Mouse (Mus musculus) left cerebral cortex, postnatal 4 days (tissue): ENCODE data around the gene Jag2. TPM values are rescaled to one million over a fixed set of nuclear protein-coding genes. Genes with fewer than 3 reads are reported as not detected.

Source experiments
- DNase-seq: peaks from one replicate; pipeline ENCODE4 v3.0.0-alpha.2; 2022
- intact Hi-C: fragments of 180-260 bp; cut with DNase I; formaldehyde crosslinking; loops from one replicate; pipeline ENCODE4 v1.15.1; 2025
- total RNA-seq, 2 experiments: library from RNA; stranded (reverse); gene quantifications; 2 replicates each; pipeline ENCODE4 v1.2.3; 2021

Gene Jag2
- 10 to 100 TPM; 76.5 to 97.2 TPM for total RNA-seq

DNA sequence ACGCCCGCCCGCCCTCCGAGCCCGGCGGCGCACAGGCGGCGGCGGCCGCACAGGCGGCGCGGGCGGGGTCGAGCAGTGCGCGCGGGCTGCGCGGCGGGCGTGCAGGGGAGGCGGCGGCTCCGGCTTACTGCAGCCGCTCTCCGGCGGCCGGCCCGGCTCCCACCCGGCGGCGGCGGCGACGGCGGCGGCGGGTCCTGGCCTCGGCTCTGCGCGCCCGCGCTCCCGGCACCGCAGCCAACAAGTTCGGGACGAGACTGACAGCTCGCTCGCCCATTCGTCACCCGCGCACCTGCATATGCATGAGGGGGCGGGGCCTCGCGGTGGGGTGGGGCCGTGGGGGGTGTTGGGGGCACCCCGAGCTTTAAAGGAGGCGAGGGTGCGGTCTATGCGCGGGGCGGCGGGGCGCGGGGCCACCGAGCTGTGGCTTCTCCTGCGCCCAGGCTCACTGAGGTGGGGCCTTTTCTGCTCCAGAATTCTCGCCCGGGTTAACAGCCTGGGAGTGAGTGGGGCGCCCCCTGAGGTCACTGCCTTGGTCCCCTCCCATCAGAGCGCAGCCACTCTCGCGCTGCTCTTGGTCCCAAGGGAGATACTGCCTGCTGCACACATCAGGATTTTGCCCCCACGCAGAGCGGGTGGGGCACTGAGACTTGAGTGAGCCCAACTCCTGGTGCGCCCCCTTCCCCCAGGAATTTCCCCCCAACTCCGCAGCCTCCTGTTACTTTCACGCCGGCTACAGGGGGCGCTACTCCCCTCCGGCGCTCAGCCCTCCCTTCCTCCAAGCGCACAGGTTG, at the start of gene Jag2:
Gene Jag2 (minus strand): TSS at position 215 of the 791 bp plus-strand sequence.
- intact Hi-C loops: no loop called here
- peak; percentile 65 for DNase-seq

DNA sequence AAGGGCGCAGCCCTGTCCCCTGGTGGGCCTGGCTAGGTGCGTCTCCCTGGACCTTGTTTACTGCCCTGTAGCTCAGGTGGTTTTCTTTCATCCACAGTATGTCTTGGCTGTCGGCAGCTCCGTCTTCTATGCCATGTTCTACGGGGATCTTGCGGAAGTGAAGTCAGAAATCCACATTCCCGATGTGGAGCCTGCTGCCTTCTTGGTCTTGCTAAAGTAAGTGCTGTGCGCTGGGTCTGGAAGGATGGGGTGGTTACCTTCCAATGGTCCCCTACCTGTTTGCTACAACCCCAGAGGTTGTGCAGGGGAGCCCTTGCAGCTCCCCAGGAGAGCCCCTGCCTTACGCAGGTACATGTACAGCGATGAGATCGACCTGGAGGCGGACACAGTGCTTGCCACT, 47.6 kb upstream of the Jag2 start:
- DNase-seq: no peak
- intact Hi-C loops: no loop called here

DNA sequence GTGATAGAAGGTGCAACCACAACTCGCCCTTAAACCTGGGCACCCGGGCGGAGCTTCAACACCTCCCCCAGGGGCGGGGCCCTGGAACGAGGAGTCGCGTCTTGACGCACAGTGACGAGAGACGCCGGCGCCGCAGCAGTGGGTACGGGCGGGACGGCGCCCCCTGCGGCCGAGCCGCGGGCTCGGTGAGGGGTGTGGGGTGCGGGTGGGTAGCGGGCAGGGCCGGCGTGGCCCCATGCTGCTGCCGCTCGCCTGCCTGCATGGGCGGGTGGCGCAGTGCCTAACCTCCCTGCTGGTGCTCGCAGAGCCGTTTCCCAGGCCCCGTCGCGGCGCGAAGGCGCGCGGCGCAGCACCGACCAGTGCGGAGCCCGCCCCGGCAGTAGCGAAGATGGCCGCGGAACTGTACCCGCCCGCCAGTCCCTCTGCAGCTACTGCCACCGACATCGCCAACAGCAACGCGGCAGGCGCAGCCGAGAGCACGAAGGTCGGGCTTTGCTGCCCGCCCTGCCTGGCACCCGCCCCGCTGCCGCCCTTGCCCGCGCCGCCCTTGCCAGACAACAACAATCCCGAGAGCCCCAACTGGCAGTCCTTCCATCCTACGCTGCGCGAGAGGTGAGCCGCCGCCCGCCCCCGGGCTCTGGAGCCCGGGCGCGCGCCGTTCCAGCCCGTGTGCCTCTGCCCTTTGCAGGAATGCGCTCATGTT, 46.9 kb upstream of the Jag2 start, which contains the start of gene Btbd6:
Gene Btbd6 (plus strand): TSS at position 112 of the 703 bp plus-strand sequence.
- intact Hi-C loops: no loop called here
- DNase-seq: peak; percentile 90

DNA sequence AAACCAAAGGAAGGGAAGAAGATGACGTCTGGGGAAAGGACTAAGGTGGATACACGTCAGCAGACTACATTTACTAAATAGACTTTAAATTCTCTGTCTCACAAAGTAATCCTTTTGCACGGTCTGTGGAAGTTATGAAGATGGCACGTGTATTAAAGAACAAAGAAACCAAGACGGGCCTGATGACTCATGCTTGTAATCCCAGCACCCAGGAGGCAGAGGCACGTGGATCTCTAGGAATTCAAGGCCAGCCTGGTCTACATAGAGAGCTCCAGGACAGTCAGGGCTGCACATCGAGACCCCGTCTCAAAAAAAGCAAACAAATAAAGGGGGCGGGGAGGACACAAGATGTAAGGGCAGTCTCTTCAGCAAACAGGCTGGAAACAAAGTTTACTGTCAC, 45.2 kb upstream of the Jag2 start:
- DNase-seq: no peak
- intact Hi-C loops: no loop called here

DNA sequence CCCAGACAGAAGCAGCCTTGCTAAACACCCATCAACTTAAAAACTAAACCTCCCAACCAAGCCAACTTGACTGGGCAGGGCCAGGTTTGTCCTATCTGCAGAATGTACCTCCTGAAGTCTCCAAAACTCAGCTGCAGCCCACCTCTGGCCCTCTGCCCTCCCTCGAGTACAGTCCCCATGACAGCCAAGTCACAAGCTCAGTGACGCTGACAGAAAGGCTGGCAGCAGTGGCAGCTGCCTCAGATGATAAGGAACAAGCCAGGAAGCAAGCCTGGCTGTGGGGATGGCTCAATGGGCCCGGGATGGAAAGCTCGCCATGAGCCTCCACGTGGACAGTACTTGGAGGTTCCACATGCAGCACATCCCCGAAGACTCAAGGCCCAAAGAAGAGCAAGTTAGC, 40.0 kb upstream of the Jag2 start:
- intact Hi-C loops: no loop called here
- DNase-seq: no peak

DNA sequence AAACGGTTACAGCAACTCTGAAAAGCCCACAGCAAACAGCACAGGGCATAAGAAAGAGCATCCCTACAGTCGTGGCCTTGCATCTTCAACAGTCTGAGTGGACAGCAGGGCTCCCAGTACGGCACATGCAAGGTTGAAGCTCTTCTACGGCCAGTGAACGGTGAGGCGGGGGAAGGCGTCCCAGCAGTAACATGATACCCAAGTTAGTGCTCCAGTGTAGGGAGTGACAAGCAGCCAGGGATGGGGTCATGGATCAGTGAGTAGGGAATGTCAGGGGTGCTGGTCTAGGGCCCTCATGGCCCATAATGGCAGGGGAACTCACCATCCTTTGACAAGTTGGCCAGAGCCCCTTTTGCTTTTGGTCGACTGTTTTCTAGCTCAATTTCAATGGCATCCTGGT, 39.4 kb upstream of the Jag2 start:
- DNase-seq: no peak
- intact Hi-C loops: no loop called here

DNA sequence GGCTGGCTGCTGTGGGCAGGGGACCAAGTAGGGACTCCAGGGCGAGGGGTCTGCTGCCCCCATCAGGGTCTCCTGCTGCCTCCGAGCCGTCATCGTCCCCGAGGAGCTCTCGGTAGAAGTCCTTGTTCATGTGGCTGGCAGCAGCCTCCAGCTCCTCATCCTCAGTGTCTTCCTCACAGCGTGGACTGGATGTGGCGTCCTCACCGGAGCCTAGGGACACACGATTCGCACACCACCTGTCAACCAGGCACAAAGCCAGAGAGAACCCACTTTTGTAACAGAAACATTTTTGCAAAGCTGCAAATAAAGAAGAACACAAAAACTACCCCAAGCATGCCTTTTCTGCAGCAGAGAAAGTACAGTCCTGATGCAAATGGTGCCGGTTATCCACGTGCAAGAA, 36.2 kb upstream of the Jag2 start:
- intact Hi-C loops: no loop called here
- no peak for DNase-seq

DNA sequence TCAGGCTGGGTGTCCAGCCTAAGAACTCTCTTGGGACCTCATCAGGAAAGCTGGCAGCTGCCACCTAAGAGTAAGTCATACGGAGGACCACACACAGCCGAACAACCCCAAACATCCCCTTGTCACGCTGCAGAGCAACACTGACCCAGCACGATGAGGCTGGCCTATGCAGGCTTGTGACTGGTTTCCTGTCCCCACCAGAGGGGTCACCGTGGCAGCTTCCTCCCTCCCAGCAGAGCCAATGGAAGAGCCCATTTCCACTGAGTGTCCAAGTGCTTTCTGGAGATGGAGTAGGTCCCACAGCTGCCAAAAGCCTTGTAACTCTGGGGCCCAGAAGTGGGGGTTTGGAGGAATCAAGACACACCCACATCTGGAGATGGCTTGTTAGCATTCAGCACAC, 32.3 kb upstream of the Jag2 start:
- intact Hi-C loops: no loop called here
- no peak for DNase-seq

DNA sequence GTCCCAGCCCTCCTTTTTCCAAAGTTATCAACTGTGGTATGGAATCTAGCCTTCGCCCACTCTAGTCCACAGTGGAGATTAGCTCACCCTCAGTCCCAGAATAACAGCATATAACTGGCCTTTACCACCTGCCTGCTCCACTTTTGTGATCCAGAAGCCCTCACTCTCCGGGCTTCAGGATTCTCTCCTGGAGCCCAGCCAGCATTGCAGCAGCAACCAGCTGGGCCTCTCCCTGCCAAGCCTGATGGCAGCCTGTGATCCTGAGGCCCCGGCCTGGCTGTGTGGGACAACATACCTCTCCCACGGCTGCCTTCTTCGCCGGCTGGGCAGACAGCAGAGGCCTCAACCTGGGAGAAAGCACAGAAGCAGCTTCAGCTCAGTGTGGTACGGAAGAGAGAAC, 31.9 kb upstream of the Jag2 start:
- DNase-seq: peak; percentile 72
- intact Hi-C loops: no loop called here

DNA sequence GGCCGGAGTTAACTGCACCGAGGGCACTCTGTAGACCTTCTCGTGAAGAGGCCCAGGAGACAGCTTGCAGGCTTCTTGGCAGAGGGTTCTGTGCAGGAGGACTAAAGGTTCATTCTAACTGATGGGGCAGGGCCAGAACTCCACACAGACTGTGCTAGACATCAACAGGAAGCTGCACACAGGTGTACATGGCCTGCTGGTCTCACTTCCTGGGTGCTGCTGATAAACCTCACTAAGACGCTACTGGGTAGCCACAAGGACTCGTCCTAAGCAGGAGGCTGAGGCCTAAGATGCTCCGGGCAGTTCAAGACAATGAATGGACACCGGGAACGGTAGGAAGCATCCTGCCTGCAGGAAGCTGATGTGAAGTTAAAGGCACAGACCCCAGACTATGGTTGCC, 29.8 kb upstream of the Jag2 start:
- no peak for DNase-seq
- intact Hi-C loops: no loop called here

DNA sequence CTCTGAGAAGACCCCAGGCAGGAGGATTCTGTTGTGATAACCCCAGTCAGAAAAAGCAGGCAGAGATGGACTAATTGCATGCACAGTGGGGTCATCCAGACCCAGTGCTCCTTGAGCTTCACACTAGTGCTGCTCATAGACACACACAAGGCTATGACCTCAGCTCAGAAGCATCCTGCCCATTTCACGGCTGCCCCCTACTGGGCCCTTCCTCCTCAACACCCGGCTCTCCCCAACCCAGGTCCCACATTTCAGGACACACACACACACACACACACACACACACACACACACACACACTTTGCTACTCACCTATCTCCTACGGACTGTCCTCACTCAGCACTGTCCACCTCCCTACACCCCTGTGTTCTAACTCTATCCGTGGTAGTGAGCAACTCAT, 28.7 kb upstream of the Jag2 start:
- peak; percentile 48 for DNase-seq
- intact Hi-C loops: no loop called here

DNA sequence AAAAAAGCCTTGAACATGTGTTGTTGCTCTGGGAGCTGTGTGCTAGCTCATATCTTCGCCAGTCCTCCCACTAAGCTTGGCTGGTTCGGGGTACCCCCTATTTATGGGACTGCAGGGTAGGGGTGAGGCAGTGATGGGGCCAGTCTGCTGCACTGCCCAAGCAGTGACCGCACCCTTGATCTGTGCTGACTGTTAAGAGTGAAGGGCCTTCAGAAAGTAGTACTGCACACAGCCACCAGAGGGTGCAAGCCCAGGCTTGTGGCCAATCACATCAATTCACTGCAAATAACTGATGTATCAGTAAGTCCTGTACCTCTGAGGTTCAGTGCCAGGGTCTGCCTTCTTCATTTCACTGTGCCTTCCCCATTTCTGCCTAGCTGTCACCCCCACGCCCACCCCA, 26.2 kb upstream of the Jag2 start:
- intact Hi-C loops: no loop called here
- DNase-seq: peak; percentile 79

DNA sequence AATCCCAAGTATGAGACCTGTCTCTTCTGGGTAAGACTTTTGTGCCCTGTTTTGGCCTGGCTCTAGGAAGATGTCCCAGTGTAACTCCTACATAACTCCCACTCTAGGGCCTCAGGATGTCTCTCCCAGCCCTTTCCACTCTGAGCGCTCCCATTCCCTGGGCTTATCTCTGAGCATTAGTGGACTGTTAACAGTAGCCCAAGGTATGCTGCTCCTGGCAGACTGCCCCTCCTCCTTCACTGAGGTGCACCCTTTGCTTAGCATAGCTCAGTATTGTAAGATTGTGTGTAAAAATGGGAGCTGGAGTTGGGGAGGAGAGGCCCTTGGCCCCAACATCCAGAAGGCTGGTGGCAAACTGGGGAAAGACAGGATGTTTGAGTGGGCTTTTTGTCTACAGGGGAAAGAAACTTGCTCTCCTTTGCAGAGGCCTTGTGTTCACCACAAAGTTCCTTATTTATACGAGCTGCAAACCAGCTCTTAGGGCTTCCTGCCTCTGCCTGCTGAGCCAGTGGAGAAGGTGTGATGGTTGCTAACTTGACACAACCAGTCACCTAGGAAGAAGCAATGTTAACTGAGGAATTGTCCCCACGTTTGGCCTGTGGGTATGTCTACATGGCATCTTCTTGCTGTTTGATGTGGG, 23.5 kb upstream of the Jag2 start:
- intact Hi-C loops: no loop called here

DNA sequence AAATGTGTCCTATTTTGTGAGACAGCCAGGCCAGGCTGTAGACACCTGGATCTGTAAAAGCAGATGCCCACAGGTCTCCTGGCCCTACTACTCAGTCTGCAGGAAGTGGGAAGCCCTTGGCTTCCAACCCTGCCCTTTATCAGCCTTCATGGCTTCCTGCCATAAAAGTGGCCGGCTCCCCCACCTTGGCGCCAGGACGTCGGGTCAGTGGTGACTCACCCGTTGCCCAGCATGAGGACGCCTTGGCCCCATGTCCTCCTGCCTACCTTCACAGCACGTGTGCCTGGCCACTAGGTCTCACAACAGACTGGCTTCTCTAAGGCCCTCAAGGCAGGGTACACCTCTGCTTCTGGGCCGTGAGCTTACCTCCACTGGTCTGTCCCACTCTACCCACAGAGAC, 22.9 kb upstream of the Jag2 start:
- DNase-seq: no peak
- intact Hi-C loops: no loop called here

More for the DNA sequence above, 23.5 kb upstream of the Jag2 start:
- DNase-seq: no peak

DNA sequence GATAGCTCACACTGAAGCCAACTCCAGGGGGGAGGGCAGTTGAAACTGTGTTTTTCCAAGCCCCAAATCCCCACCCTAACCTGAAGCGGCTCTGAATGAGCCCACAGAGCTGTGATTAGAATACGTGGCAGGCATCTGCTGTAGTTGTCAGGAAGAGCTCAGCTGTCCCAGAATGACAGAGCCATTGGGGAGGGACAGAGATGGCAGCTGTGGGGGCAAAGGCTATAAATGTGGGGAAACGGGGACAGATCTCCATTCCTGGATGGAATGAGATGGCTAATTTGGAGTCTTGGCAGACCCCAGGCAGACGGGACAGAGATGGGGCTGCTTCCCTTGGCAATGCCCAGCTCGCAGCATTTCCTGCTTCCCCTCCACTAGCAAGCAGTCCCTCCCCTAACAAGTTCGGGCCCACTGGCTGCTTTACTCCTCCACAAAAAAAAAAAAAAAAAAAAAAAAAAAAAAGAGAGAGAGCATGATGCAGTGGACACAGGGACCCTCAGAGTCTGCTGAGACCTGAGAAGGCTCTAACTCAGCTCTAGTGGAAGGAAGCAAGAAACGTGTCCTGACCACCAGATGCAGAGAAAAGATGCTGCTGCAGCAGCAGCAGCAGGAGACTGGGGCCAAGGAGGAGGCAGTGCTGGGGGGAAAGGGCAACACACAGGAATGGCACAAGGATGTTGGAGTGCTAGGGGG, 21.7 kb upstream of the Jag2 start:
- no peak for DNase-seq
- intact Hi-C loops: no loop called here

DNA sequence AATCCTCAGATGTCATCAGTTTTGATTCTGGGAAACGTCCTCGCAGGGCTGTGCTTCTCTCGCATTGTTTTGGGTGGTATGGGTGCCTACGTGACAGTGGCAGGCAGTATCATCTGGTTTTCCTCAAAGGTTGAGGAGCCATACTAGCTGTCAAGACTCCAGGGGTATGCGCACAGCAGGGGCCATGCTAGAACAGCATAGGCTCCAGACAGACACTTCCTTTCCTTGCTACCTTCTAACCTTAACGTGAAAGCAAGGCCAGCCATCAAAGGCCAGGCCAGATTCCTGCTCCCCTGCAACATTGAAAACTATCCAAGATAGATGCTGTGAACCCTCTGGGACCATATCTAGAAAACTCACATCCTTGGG, 21.2 kb upstream of the Jag2 start:
- intact Hi-C loops: no loop called here

DNA sequence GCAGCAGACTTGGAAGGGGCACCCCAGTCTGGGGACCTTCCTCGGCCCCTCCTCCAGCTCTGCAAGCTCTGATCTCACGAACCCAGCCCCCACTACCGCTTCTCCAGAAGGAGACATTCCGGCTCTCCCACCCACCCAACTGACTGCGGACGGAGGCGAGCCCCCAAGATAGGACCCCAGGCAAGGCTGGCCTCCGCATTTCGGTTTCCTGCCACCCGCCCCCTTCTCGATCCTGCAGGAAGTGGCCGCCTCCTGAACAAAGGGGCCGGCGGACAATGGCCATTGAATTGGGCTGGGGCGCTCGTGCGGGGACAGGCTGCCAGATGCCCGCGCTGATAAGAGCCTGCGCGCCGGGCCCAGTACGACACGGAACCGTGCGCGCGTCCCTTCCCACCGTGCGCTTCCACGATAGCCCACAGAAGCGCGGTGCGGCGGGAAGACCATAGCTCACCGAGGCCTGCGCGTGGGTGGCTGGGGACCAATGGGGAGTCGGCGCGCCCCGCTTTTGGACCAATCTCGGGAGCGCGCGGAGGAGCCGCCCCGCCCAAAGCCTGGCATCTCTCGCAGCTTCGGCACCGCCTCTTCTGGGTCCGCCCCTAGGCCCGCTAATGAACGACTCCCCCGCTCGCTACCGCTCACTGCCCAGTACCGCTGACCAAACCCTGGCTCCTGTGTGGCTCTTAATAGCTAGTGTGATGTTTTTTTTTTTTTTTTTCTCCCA, 20.6 kb upstream of the Jag2 start:
- DNase-seq: peak; percentile 95
- intact Hi-C loops: no loop called here

More for the DNA sequence above, 21.2 kb upstream of the Jag2 start:
- no peak for DNase-seq

DNA sequence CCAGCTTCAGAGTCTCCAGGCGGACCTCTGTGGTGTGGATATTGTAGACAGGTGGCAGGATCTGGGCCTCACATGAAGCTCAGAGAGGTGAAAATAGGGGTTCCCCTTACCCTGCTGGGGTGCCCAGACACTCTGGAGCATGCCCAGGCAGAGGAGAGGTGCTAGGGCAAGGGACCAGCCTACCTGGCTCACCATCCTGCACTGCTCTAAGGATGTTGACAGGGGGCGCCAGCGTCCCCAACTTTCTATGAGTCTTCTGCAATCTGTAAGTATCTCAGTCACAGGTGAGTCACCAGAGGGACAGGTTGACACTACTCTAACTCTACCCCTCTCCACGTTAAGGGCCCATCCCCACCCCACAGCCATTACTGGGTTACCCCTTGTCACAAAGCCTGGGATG, 17.7 kb upstream of the Jag2 start:
- intact Hi-C loops: no loop called here
- no peak for DNase-seq

DNA sequence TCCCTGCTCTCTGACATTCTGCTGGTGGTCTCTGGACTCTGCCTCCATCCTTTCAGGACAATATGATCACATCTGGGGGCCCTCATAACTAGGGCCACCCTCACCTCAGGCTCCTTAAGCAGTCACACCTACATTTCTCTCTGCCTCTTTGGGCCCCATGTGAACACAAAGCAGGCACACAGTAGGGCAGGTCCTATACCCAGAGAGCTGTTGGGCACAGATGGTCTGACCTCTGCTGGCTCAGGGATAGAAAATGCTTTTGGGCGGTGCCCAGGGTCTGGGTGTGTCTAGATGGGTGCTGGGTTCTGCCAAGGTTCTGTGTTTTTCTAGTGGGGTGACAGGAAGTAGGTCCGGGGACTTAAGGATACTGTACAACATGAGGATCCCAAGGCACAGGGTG, 14.1 kb upstream of the Jag2 start:
- intact Hi-C loops: no loop called here
- no peak for DNase-seq
